Mouse (Mus musculus) hindbrain, embryonic 14.5 days (tissue): ENCODE results near the gene Olfr640. TPM values are rescaled to one million over a fixed set of nuclear protein-coding genes. Genes with fewer than 3 reads are reported as not detected.

Experiments
- ATAC-seq: fragments of 200-750 bp; cut with Nextera tagmentation; 2 replicates; pipeline ENCODE4 v1.8.0; 2017; ENCODE audit warnings: moderate number of reproducible peaks, mild to moderate bottlenecking, moderate TSS enrichment, moderate library complexity; ENCODE audit not compliant: low FRiP score
- DNase-seq: peaks from one replicate; pipeline ENCODE4 v3.0.0-alpha.2; 2015; ENCODE audit warnings: low spot score
- H3K27ac ChIP-seq: fragments of 300-500 bp; sonication (generic); 2 replicates; pipeline ENCODE4 v1.5.1; 2014; ENCODE audit warnings: mild to moderate bottlenecking, moderate library complexity
- H3K27me3 ChIP-seq: fragments of 300-500 bp; sonication (generic); 2 replicates; pipeline ENCODE4 v1.6.1; 2014; ENCODE audit warnings: mild to moderate bottlenecking, low read length, mixed read lengths; ENCODE audit not compliant: control insufficient read depth, insufficient read depth
- H3K36me3 ChIP-seq: fragments of 300-500 bp; sonication (generic); replicated peaks from 2 replicates; pipeline ENCODE4 v1.6.1; 2014; ENCODE audit not compliant: control insufficient read depth, insufficient read depth
- H3K4me1 ChIP-seq: fragments of 300-500 bp; sonication (generic); replicated peaks from 2 replicates; pipeline ENCODE4 v1.6.1; 2014; ENCODE audit warnings: antibody characterized with exemption, low read length, mixed read lengths; ENCODE audit not compliant: control insufficient read depth, insufficient read depth
- H3K4me2 ChIP-seq: fragments of 300-500 bp; sonication (generic); replicated peaks from 2 replicates; pipeline ENCODE4 v1.6.1; 2014; ENCODE audit warnings: mild to moderate bottlenecking, moderate library complexity
- H3K4me3 ChIP-seq: fragments of 300-500 bp; sonication (generic); replicated peaks from 2 replicates; pipeline ENCODE4 v1.5.1; 2014; ENCODE audit warnings: mild to moderate bottlenecking, low read length
- H3K9ac ChIP-seq: fragments of 300-500 bp; sonication (generic); 2 replicates; pipeline ENCODE4 v1.6.1; 2014
- H3K9me3 ChIP-seq: fragments of 300-500 bp; sonication (generic); 2 replicates; pipeline ENCODE4 v1.6.1; 2016; ENCODE audit warnings: low read length; ENCODE audit not compliant: control insufficient read depth
- WGBS: fragments of 180-500 bp; shearing (Covaris S2); extraction: QIAGEN DNeasy Blood & Tissue Kit; methylation state at CpG from one replicate; pipeline ENCODE4 v1.1.7; 2014; 5-methylcytosine and 5-hydroxymethylcytosine counted together
- polyA plus RNA-seq: library from polyadenylated mRNA; unstranded; fragments of >200 nt; fragmentation: Nextera tagmentation; extraction: Ambion mirVana; gene quantifications from 2 replicates; pipeline ENCODE4 v1.2.1, GENCODE M21; 2014

The Olfr640 gene
- polyA plus RNA-seq, 1 experiment from 2014 or later: not detected

GRCm38 (mm10) chr7:104017203-104017602 lies 8.2 kb downstream of the Olfr640 start, which contains the start of gene Olfr639:
Olfr639 (minus strand) TSS chr7:104017303.
- Histone ChIP-seq H3K4me3 (no peak within 1 kb of the TSS), H3K9me3 (no peaks in the 10 kb centered on the region), H3K36me3 (no peaks in the 10 kb centered on the region), H3K27me3 (no peaks in the 10 kb centered on the region), H3K27ac (no peak within 1 kb of the TSS), H3K4me2 (no peak within 1 kb of the TSS), H3K4me1 (no peaks in the 10 kb centered on the region), H3K9ac (no peak within 1 kb of the TSS)
- DNase-seq (no peak), ATAC-seq (no peak)

GRCm38 (mm10) chr7:103999124-103999523 lies 26.2 kb downstream of the Olfr640 start:
- Histone ChIP-seq H3K9me3 (no peaks in the 10 kb centered on the region), H3K27me3 (no peaks in the 10 kb centered on the region), H3K4me3 (no peak overlapping the region), H3K4me2 (no peak overlapping the region), H3K36me3 (no peaks in the 10 kb centered on the region), H3K27ac (no peak overlapping the region), H3K9ac (no peak overlapping the region), H3K4me1 (no peaks in the 10 kb centered on the region)
- no peak for DNase-seq
- ATAC-seq: no peak

- H3K4me2 ChIP-seq: no peak within 1 kb of the TSS
- ATAC-seq (no peak), DNase-seq (no peak)
- no peak within 1 kb of the TSS for H3K27ac ChIP-seq
- no peaks in the 10 kb centered on the region for H3K36me3 ChIP-seq
- no peak within 1 kb of the TSS for H3K9ac ChIP-seq
- H3K4me3 ChIP-seq: no peak within 1 kb of the TSS
- no peaks in the 10 kb centered on the region for H3K9me3 ChIP-seq
- H3K27me3 ChIP-seq: no peaks in the 10 kb centered on the region
- H3K4me1 ChIP-seq: no peaks in the 10 kb centered on the region
Measured at GRCm38 (mm10) chr7:103998446-103998845, 26.9 kb downstream of the Olfr640 start, which contains the start of gene Olfr638. Olfr638 (plus strand) TSS chr7:103998746.

- Histone ChIP-seq H3K4me1 (no peaks in the 10 kb centered on the region), H3K4me3 (no peak overlapping the region), H3K36me3 (no peaks in the 10 kb centered on the region), H3K27me3 (no peaks in the 10 kb centered on the region), H3K9ac (no peak overlapping the region), H3K9me3 (no peaks in the 10 kb centered on the region), H3K27ac (no peak overlapping the region), H3K4me2 (no peak overlapping the region)
- whole genome bisulfite sequencing: 59% methylated on average over 1 of the region's 1 CpGs
- ATAC-seq (no peak), DNase-seq (no peak)
Measured at GRCm38 (mm10) chr7:103971782-103972181, 53.6 kb downstream of the Olfr640 start.

- H3K27me3 ChIP-seq: no peaks in the 10 kb centered on the region
- H3K9ac ChIP-seq: no peak within 1 kb of the TSS
- 71% methylated on average over 1 of the region's 1 CpGs for WGBS
- no peak within 1 kb of the TSS for H3K4me2 ChIP-seq
- H3K36me3 ChIP-seq: no peaks in the 10 kb centered on the region
- no peak for DNase-seq
- H3K9me3 ChIP-seq: no peaks in the 10 kb centered on the region
- no peak within 1 kb of the TSS for H3K4me3 ChIP-seq
- no peak for ATAC-seq
- no peaks in the 10 kb centered on the region for H3K4me1 ChIP-seq
- no peak within 1 kb of the TSS for H3K27ac ChIP-seq
Measured at GRCm38 (mm10) chr7:103970852-103971251, 54.5 kb downstream of the Olfr640 start, which contains the start of gene Olfr635. Olfr635 (plus strand) TSS chr7:103971152.

Other genes starting within 250 kb of the Olfr640 start
- gene Olfr68, start 245.9 kb downstream of the Olfr640 start, polyA plus RNA-seq: not detected in 2 replicates
- not detected in 2 replicates for gene Olfr67, start 233.8 kb downstream of the Olfr640 start, polyA plus RNA-seq
- 1,734 and 1,868 TPM in 2 replicates for gene Hbb-bt, start 211.6 kb downstream of the Olfr640 start, polyA plus RNA-seq
- gene Hbb-bs, start 197.5 kb downstream of the Olfr640 start, polyA plus RNA-seq: 4,248 and 5,201 TPM in 2 replicates
- gene Hbb-bh2, start 185.1 kb downstream of the Olfr640 start, polyA plus RNA-seq: not detected in 2 replicates
- gene Hbb-bh1, start 182.4 kb downstream of the Olfr640 start, polyA plus RNA-seq: 2.1 and 3.6 TPM in 2 replicates
- 178 and 712 TPM in 2 replicates for gene Hbb-y, start 172.4 kb downstream of the Olfr640 start, polyA plus RNA-seq
- gene Olfr66, start 139.3 kb downstream of the Olfr640 start, polyA plus RNA-seq: not detected in 2 replicates
- not detected in 2 replicates for gene Olfr64, start 131.1 kb downstream of the Olfr640 start, polyA plus RNA-seq
- not detected in 2 replicates for gene Olfr65, start 122.1 kb downstream of the Olfr640 start, polyA plus RNA-seq
- not detected in 2 replicates for gene Olfr631, start 96.7 kb downstream of the Olfr640 start, polyA plus RNA-seq
- gene Olfr632, start 91.2 kb downstream of the Olfr640 start, polyA plus RNA-seq: not detected in 2 replicates
- gene Olfr633, start 81.1 kb downstream of the Olfr640 start, polyA plus RNA-seq: not detected in 2 replicates
- not detected in 2 replicates for gene Olfr635, start 54.4 kb downstream of the Olfr640 start, polyA plus RNA-seq
- gene Olfr638, start 26.8 kb downstream of the Olfr640 start, polyA plus RNA-seq: not detected in 2 replicates
- 0.03 TPM in 1 of 2 replicates, not detected in the other for gene Olfr639, start 8.3 kb downstream of the Olfr640 start, polyA plus RNA-seq
- not detected in 2 replicates for gene Olfr641, start 9.9 kb upstream of the Olfr640 start, polyA plus RNA-seq
- gene Olfr642, start 27.1 kb upstream of the Olfr640 start, polyA plus RNA-seq: not detected in 2 replicates
- not detected in 2 replicates for gene 4930516K23Rik, start 35.9 kb upstream of the Olfr640 start, polyA plus RNA-seq
- not detected in 2 replicates for gene Olfr644, start 46.3 kb upstream of the Olfr640 start, polyA plus RNA-seq
- gene Olfr645, start 59.9 kb upstream of the Olfr640 start, polyA plus RNA-seq: not detected in 2 replicates
- not detected in 2 replicates for gene Olfr646, start 79.3 kb upstream of the Olfr640 start, polyA plus RNA-seq
- gene Ubqln5, start 104.3 kb upstream of the Olfr640 start, polyA plus RNA-seq: not detected in 2 replicates
- not detected in 2 replicates for gene Olfr643, start 111.8 kb upstream of the Olfr640 start, polyA plus RNA-seq
- gene Ubqln3, start 117.7 kb upstream of the Olfr640 start, polyA plus RNA-seq: not detected in 2 replicates
- gene Ubqlnl, start 125.0 kb upstream of the Olfr640 start, polyA plus RNA-seq: not detected in 2 replicates
- gene Olfm5, start 139.3 kb upstream of the Olfr640 start, polyA plus RNA-seq: not detected in 2 replicates
- 0.63 and 0.66 TPM in 2 replicates for gene Olfr648, start 157.8 kb upstream of the Olfr640 start, polyA plus RNA-seq
- gene Olfr649, start 170.4 kb upstream of the Olfr640 start, polyA plus RNA-seq: not detected in 2 replicates
- 0.13 and 0.20 TPM in 2 replicates for gene Trim6, start 193.2 kb upstream of the Olfr640 start, polyA plus RNA-seq
- 1.0 and 1.3 TPM in 2 replicates for gene Trim34a, start 218.9 kb upstream of the Olfr640 start, polyA plus RNA-seq